Mouse (Mus musculus): Measurements from ENCODE around the gene Rnf214. TPM values are rescaled to one million over a fixed set of nuclear protein-coding genes. Genes with fewer than 3 reads are reported as not detected.

Gene Rnf214
- 10 to 100 TPM; 30.5 to 33.3 TPM for total RNA-seq (2023)

DNA sequence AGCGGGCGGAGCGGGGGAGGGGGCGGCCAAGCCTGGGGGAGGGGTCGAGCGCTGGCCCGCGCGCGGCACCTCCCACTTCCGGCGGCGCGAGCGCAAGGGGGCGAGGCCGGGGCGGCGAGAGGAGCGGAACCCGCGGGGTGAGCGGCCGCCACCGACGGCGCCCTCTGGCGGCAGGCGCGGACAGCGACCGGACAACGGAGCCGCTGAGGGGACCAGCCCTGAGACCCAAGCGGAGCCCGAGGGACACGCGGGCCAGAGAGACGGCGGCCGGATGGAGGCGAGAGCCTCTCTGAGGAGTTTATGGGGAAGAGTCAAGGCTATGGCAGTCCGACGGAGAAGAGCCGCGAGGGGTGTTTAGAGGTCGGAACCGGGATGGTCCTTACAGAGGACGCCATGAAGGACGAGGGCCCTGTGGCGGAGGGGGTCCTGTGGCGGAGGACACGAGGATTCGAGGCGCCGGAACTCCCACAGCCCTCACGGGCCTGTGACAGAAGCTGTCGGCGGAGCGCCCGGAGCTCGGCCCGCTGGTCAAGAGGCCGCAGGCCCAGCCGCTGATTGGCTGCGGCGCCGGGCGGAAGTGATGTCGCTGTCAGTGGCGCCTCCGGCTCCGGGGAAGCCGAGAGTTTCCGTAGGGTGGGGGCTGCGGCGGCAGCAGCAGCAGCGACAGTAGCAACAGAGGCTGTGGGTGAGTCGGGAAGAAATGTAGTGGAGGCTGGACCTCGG is at the start of gene Rnf214, which contains the start of gene Pcsk7:
Gene Rnf214 (minus strand): TSS at position 557 of the 723 bp plus-strand sequence.
Gene Pcsk7 (plus strand): TSS at position 143 of the 723 bp plus-strand sequence.

DNA sequence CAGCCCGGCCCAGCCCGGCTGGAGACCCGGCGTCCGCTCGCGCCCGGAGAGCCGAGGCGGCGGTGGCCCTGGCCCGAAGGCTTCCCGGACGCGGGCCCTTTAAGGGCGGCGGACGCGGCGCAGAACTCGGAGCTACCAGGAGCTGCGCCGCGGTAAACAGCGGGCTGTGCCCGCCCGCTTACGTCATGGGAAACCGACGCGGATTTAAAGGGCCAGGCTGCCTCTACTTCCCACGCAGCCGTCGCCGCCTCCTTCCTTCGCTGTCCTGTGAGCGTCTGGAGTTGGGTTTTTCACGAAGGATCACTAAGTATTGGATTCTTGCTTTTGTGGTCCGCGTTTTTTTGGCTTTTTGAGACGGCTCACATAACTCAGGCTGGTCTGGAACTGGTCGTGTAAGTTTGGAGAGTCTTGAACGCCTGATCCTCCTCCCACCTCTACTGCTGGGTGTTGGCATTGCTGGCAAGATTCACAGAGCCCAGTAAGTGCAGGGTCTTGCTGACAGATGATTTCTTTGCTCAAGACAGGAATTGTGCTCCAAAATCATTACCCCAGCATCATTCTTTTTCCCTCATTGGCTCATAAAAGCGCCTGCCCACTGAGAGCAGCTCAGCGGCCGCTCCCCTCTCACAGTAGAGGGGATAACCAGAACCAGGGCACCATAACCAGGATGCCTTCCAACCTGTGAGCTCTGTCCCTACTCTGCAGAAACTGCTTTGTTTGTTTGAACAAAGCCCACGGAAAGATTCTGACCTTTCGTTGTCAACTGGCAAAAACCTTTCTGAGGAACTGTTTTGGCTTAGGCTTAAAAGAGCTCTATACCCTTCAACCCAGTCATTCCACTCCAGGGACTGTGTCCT is 48.6 kb upstream of the Rnf214 start, which contains the start of gene Sidt2:
Gene Sidt2 (minus strand): TSS at position 152 of the 857 bp plus-strand sequence.

GRCm38 (mm10) chr9:45935628-45936210 is 29.0 kb upstream of the Rnf214 start, which contains the start of gene Tagln:
Gene Tagln (minus strand): TSS chr9:45936058.

DNA sequence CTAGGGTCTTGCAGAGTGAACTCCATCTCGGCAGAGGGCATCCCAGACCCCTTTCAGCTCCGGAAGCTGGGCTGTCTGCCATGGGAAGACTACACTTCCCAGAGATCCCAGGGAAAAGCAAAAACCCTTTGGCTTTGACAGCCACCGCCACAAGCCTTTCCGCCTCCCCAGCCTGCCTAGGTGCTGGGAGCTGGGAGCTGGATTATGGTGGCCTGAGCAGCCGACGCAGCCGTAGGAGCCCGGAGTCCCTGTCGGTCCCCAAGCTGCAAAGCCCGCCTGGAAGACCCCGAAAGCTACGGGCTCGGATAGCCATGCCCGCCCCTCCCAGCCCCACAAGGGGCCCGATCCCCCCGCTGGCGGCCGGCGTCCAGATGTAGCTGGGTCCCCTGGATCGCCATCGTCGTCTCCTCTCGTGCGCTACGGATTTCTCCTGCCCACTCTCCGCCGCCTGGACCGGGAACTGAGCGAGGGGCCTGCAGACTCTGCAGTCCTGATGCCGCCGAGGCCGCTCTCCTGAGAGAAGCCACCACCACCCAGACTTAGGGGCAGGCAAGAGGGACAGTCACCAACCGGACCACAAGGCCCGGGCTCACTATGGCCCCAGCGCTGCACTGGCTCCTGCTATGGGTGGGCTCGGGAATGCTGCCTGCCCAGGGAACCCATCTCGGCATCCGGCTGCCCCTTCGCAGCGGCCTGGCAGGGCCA is 68.1 kb downstream of the Rnf214 start, which contains the start of gene Bace1:
Gene Bace1 (plus strand): TSS at position 147 of the 705 bp plus-strand sequence.

DNA sequence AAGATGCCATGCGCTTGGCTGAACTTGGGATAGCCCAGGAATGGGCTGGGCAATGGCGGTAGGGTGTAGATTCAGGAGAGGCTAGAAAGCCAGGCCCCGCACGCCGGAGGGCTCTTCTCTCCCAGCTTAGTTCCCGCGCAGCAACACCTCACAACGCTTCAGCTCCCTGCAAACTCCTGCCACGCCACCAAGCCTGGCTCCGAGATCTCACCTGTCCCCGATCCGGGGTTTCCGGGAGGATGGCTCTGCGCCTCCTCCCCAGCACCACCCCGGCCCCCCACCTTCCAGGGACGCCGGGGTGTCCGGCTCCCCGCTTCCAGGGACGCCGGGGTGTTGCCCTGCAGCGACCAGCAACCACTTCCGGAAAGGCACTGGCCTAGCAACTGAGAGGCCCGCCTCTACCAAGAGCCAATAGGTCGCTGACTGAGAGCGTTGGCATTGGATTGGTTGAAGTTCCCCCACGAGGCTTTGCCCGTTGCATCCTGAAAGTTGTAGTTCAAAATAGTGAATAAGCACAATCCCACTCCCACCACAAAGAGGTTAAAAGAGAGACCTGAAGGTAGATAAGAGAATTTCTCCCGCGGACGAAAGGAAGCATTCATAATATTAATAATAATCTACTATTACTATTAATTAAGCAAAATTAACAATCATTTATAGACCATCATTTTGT is 78.3 kb downstream of the Rnf214 start, which contains the start of gene Cep164:
Gene Cep164 (minus strand): TSS at position 401 of the 673 bp plus-strand sequence.

Other genes with a start within 250 kb of the Rnf214 start
- gene Cep164, start 78.2 kb downstream of the Rnf214 start, total RNA-seq (2023), result 10 to 100 TPM; 15.2 to 16.7 TPM
- gene Bace1, start 68.3 kb downstream of the Rnf214 start, total RNA-seq (2023), result 1 to 10 TPM; 2.1 to 3.4 TPM
- 10 to 100 TPM; 43.6 to 50.4 TPM for gene Pcsk7, start 414 bp downstream of the Rnf214 start, total RNA-seq (2023)
- 1 to 10 TPM in 1 of 2 experiments, under 1 TPM in 1; 0.52 to 1.9 TPM for gene Tagln, start 29.1 kb upstream of the Rnf214 start, total RNA-seq (2023)
- 100 to 1,000 TPM; 157 to 181 TPM for gene Sidt2, start 48.3 kb upstream of the Rnf214 start, total RNA-seq (2023)
- gene Pafah1b2, start 105.8 kb upstream of the Rnf214 start, total RNA-seq (2023), result 10 to 100 TPM; 46.2 to 49.3 TPM
- gene Sik3, start 105.9 kb upstream of the Rnf214 start, total RNA-seq (2023), result 10 to 100 TPM; 52.0 to 52.6 TPM

Data from monocyte, adult 59 days (primary cell).